Mouse (Mus musculus) midbrain, embryonic 16.5 days (tissue): Measurements from ENCODE around the gene Nfasc. TPM values are rescaled to one million over a fixed set of nuclear protein-coding genes. Genes with fewer than 3 reads are reported as not detected.

Source experiments
- ATAC-seq: fragments of 200-750 bp; cut with Nextera tagmentation; 2 replicates; pipeline ENCODE4 v1.8.0; 2017; ENCODE audit warnings: moderate TSS enrichment
- H3K27ac ChIP-seq: fragments of 300-500 bp; sonication (generic); 2 replicates; pipeline ENCODE4 v1.5.1; 2014; ENCODE audit warnings: mild to moderate bottlenecking, low read length, mixed read lengths
- H3K27me3 ChIP-seq: fragments of 300-500 bp; sonication (generic); 2 replicates; pipeline ENCODE4 v1.6.1; 2014; ENCODE audit warnings: low read depth, low read length, mixed read lengths; ENCODE audit not compliant: control insufficient read depth, insufficient read depth
- H3K36me3 ChIP-seq: fragments of 300-500 bp; sonication (generic); 2 replicates; pipeline ENCODE4 v1.6.1; 2014; ENCODE audit warnings: mild to moderate bottlenecking, low read length, moderate library complexity, mixed read lengths; ENCODE audit not compliant: control insufficient read depth, insufficient read depth
- H3K4me1 ChIP-seq: fragments of 300-500 bp; sonication (generic); 2 replicates; pipeline ENCODE4 v1.6.1; 2014; ENCODE audit warnings: mild to moderate bottlenecking, low read length, mixed read lengths; ENCODE audit not compliant: control insufficient read depth, insufficient read depth
- H3K4me2 ChIP-seq: fragments of 300-500 bp; sonication (generic); 2 replicates; pipeline ENCODE4 v1.6.1; 2014; ENCODE audit warnings: mild to moderate bottlenecking, low read length, mixed read lengths
- H3K4me3 ChIP-seq: fragments of 300-500 bp; sonication (generic); 2 replicates; pipeline ENCODE4 v1.5.1; 2014; ENCODE audit warnings: low read depth, mild to moderate bottlenecking, low read length, moderate library complexity, mixed read lengths
- H3K9ac ChIP-seq: fragments of 300-500 bp; sonication (generic); 2 replicates; pipeline ENCODE4 v1.6.1; 2014; ENCODE audit warnings: low read depth, low read length, mixed read lengths
- H3K9me3 ChIP-seq: fragments of 300-500 bp; sonication (generic); replicated peaks from 2 replicates; pipeline ENCODE4 v1.6.1; 2014; ENCODE audit warnings: mild to moderate bottlenecking, low read length, mixed read lengths; ENCODE audit not compliant: control insufficient read depth, poor library complexity, severe bottlenecking
- WGBS: fragments of 180-500 bp; shearing (Covaris S2); extraction: QIAGEN DNeasy Blood & Tissue Kit; methylation state at CpG from one replicate; pipeline ENCODE4 v1.1.7; 2014; 5-methylcytosine and 5-hydroxymethylcytosine counted together
- polyA plus RNA-seq: library from polyadenylated mRNA; unstranded; fragments of >200 nt; fragmentation: Nextera tagmentation; extraction: Ambion mirVana; gene quantifications from 2 replicates; pipeline ENCODE4 v1.2.1, GENCODE M21; 2015

The Nfasc gene
- polyA plus RNA-seq, 1 experiment from 2014 or later = 42.7 TPM

DNA sequence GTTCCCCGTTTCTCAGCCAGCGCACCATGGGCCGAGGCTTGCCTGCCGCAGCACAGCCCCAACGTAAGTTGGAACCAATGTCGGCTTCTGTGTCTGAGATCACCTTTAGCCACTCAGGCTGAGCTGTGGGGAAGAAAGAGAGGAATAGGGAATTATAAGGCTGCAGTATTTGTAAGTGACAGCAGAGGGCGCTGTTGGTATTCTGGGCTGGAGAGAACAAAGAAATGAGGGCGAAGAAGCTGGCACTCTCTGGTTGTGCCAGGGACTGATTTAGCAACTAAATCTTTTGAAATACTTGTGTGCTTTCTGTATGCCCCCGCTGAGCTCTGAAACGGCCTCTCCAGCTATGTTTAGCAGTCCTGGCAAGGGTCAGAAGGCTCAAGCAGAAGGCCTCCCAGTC is 215.8 kb downstream of the Nfasc start:
- peak; percentile 78 for ATAC-seq
- Histone ChIP-seq H3K9me3 (no peaks in the 10 kb centered on the region), H3K4me2 (0 out of 2 replicates have a peak overlapping the region, but pooled peaks have one; percentile 15), H3K4me1 (peaks cover 13% of the 10 kb centered on the region), H3K36me3 (peaks cover 17% of the 10 kb centered on the region), H3K9ac (peak overlapping the region; percentile 62), H3K27me3 (no peaks in the 10 kb centered on the region), H3K27ac (peak overlapping the region; percentile 82), H3K4me3 (no peak overlapping the region)
- 5% methylated on average over 10 of the region's 10 CpGs for WGBS

DNA sequence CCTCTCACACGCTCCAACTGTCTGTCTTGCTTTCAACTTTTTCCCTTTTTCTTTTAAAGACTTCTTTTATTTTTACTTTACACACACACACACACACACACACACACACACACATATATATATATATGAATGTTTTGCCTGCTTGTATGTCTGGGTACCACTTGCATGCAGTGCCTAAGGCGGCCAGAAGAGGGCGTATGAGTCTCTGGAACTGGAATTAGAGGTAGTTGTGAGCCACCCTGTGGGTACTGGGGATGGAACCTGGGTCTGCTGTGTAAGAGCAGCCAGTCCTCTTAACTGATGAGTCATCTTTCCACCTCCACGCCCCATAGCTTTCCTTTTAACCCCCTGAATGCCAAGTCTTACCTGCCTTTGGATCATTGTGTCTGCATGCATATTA is 217.7 kb downstream of the Nfasc start:
- Histone ChIP-seq H3K36me3 (peaks cover 14% of the 10 kb centered on the region), H3K9me3 (no peaks in the 10 kb centered on the region), H3K4me1 (peaks cover 9% of the 10 kb centered on the region), H3K4me2 (no peak overlapping the region), H3K27ac (no peak overlapping the region), H3K4me3 (no peak overlapping the region), H3K27me3 (no peaks in the 10 kb centered on the region), H3K9ac (no peak overlapping the region)
- WGBS = 42% methylated on average over 4 of the region's 4 CpGs
- no peak for ATAC-seq

DNA sequence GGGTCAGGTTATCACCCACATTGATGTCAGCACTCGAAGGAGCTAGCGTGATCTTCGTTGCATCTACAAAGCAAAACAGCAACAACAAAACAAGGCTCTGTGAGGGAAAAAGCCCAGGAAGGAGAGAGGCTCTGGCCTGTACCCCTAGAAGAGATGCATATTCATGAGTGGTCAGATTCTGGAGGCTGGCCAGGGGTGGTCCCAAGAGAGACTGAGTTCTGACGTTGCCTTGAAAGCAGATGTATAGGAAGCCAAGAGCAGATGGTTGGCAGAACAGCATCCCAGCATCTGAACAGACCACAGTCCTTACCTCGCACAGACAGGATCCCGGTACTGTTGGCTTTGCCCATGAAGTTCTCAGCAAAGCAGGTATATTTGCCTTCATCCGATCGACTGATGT is 218.5 kb downstream of the Nfasc start:
- Histone ChIP-seq H3K4me3 (no peak overlapping the region), H3K4me1 (peaks cover 9% of the 10 kb centered on the region), H3K9me3 (no peaks in the 10 kb centered on the region), H3K27ac (no peak overlapping the region), H3K36me3 (peaks cover 16% of the 10 kb centered on the region), H3K9ac (no peak overlapping the region), H3K4me2 (no peak overlapping the region), H3K27me3 (no peaks in the 10 kb centered on the region)
- 79% methylated on average over 8 of the region's 8 CpGs for WGBS
- ATAC-seq = no peak

DNA sequence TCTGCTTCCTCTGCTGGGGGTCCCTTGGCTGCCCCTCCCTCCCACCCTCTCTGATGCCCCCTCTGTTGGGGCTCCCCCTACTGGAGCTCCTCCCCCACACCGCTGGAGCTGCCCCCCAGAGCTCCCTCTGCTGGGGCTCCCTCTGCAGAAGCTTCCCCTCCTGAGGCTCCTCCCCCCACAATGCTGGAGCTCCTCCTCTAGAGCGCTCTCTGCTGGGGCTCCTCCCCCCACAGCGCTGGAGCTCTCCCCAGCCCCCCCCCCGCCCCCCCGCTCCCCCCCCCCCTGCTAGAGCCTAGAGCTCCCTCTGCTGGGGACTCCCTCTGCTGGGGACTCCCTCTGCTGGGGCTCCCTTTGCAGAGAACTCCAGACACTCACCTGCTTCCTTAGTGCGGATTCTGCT is 220.8 kb downstream of the Nfasc start:
- Histone ChIP-seq H3K27ac (no peak overlapping the region), H3K27me3 (no peaks in the 10 kb centered on the region), H3K9ac (no peak overlapping the region), H3K4me2 (no peak overlapping the region), H3K36me3 (peaks cover 20% of the 10 kb centered on the region), H3K9me3 (no peaks in the 10 kb centered on the region), H3K4me1 (no peaks in the 10 kb centered on the region), H3K4me3 (no peak overlapping the region)
- WGBS = 34% methylated on average over 2 of the region's 6 CpGs
- ATAC-seq = no peak

DNA sequence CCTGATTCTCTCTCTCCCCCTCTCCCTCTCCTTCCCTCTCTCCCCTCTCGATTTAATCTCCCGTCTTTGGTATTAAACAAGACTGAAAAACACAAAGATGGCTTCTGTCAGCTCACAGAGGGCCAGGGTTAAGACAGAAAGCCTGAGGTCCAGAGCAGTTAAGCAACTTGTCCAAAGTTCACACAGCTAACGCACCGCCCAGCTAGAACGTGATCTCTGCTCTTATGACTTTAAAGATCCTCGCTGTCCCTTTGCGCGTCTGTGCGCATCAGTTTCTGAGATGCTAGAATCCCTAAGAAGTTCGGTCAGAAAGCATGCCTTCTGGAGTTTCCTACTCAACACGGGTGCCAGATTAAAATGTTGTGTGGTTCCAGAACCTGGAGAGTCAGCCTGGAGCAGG is 221.9 kb downstream of the Nfasc start:
- Histone ChIP-seq H3K36me3 (peaks cover 26% of the 10 kb centered on the region), H3K27ac (no peak overlapping the region), H3K4me2 (no peak overlapping the region), H3K27me3 (no peaks in the 10 kb centered on the region), H3K9me3 (no peaks in the 10 kb centered on the region), H3K9ac (no peak overlapping the region), H3K4me3 (no peak overlapping the region), H3K4me1 (no peaks in the 10 kb centered on the region)
- WGBS = 87% methylated on average over 11 of the region's 11 CpGs
- no peak for ATAC-seq

DNA sequence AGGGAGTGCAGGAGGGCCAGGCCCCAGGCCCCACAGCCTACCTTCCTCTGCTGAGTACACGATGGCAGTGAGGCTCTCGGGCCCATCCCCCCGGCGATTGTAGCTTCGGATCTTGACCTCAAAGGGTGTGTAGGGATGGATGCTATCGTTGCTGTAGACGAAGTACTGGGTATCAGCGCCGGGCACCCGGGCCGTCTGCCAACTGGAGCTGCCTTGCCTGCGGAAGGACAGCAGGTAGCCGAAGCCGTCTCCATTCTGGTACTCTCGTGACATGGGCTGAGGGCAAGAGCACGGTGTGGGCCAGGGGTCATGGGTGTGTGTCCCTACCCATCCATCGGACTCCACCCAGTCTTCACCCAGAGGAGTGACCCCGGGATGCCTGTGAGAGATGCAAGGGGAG is 223.0 kb downstream of the Nfasc start:
- H3K9ac ChIP-seq = no peak overlapping the region
- no peaks in the 10 kb centered on the region for H3K4me1 ChIP-seq
- 90% methylated on average over 18 of the region's 18 CpGs for WGBS
- H3K4me2 ChIP-seq = no peak overlapping the region
- H3K9me3 ChIP-seq = no peaks in the 10 kb centered on the region
- no peaks in the 10 kb centered on the region for H3K27me3 ChIP-seq
- ATAC-seq = no peak
- H3K27ac ChIP-seq = no peak overlapping the region
- H3K4me3 ChIP-seq = no peak overlapping the region
- peaks cover 26% of the 10 kb centered on the region for H3K36me3 ChIP-seq

DNA sequence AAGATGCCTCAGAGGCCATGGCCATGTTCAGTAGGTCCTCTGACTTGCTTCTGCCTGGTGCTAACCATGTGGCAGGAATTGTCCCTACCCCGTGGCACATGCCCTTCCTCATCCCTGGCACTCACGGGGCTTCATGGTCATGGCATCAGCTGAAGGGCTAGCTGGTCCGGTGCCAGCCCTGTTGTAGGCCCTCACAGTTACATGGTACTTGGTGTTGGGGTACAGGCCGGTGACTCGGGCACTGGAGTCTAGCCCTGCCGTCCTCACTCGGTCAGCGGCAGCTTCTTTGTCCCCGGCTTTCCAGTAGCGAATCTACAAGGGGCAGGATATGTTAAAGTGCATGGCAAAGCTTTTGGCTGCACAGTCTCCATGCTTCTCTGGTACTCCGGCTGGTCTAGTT is 224.8 kb downstream of the Nfasc start:
- Histone ChIP-seq H3K9me3 (no peaks in the 10 kb centered on the region), H3K4me3 (no peak overlapping the region), H3K27ac (no peak overlapping the region), H3K4me1 (no peaks in the 10 kb centered on the region), H3K4me2 (no peak overlapping the region), H3K9ac (no peak overlapping the region), H3K36me3 (peaks cover 22% of the 10 kb centered on the region), H3K27me3 (no peaks in the 10 kb centered on the region)
- ATAC-seq = no peak
- WGBS = 93% methylated on average over 11 of the region's 11 CpGs

DNA sequence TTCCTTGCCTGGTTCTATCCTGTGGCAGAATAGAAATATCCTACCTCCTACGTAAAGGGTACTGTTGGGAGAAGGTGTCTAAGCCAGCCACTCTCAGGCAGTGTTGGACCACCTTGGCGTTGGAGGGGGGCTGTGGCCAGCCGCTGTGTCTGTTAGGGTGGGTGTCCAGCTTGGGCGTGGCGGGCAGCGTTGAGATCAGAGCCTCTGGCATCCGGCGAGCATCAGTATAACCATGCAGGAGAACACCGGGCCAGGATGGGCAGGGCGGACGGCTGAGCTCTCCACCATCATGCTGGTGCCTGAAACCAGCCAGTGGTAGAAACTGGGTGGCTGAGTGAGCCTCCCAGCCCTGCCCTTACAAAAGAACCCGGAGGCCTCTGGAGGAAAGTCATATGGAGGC is 226.3 kb downstream of the Nfasc start:
- H3K27ac ChIP-seq = no peak overlapping the region
- H3K4me2 ChIP-seq = no peak overlapping the region
- WGBS = 92% methylated on average over 12 of the region's 12 CpGs
- no peaks in the 10 kb centered on the region for H3K4me1 ChIP-seq
- no peak overlapping the region for H3K9ac ChIP-seq
- no peaks in the 10 kb centered on the region for H3K27me3 ChIP-seq
- peaks cover 22% of the 10 kb centered on the region for H3K36me3 ChIP-seq
- no peak for ATAC-seq
- H3K9me3 ChIP-seq = no peaks in the 10 kb centered on the region
- no peak overlapping the region for H3K4me3 ChIP-seq
